Mouse (Mus musculus) embryonic facial prominence, embryonic 13.5 days (tissue): ENCODE results near the gene Med31. TPM values are rescaled to one million over a fixed set of nuclear protein-coding genes. Genes with fewer than 3 reads are reported as not detected.
"Not testable (repeated sequence)": the region's sequence is repeated elsewhere in the genome, so short reads cannot be mapped to it uniquely, and the experiment has no call there.

Source experiments
- ATAC-seq: fragments of 200-750 bp; cut with Nextera tagmentation; 2 replicates; pipeline ENCODE4 v1.8.0; 2017; ENCODE audit warnings: low read depth; ENCODE audit not compliant: insufficient number of reproducible peaks, insufficient read depth, low FRiP score, low TSS enrichment
- H3K27ac ChIP-seq: fragments of 300-500 bp; sonication (generic); 2 replicates; pipeline ENCODE4 v1.5.1; 2015; ENCODE audit warnings: moderate library complexity, mild to moderate bottlenecking, inconsistent platforms
- H3K27me3 ChIP-seq: fragments of 300-500 bp; sonication (generic); 2 replicates; pipeline ENCODE4 v1.6.1; 2015; ENCODE audit warnings: mild to moderate bottlenecking, inconsistent platforms
- H3K36me3 ChIP-seq: fragments of 300-500 bp; sonication (generic); 2 replicates; pipeline ENCODE4 v1.6.1; 2015; ENCODE audit warnings: mild to moderate bottlenecking, inconsistent platforms
- H3K4me1 ChIP-seq: fragments of 300-500 bp; sonication (generic); 2 replicates; pipeline ENCODE4 v1.6.1; 2015; ENCODE audit warnings: inconsistent platforms
- H3K4me2 ChIP-seq: fragments of 300-500 bp; sonication (generic); 2 replicates; pipeline ENCODE4 v1.6.1; 2015; ENCODE audit warnings: moderate library complexity, mild to moderate bottlenecking, inconsistent platforms
- H3K4me3 ChIP-seq: fragments of 300-500 bp; sonication (generic); 2 replicates; pipeline ENCODE4 v1.5.1; 2015; ENCODE audit warnings: mild to moderate bottlenecking, inconsistent platforms
- H3K9ac ChIP-seq: fragments of 300-500 bp; sonication (generic); 2 replicates; pipeline ENCODE4 v1.6.1; 2015; ENCODE audit warnings: mild to moderate bottlenecking, inconsistent platforms
- H3K9me3 ChIP-seq: fragments of 300-500 bp; sonication (generic); 2 replicates; pipeline ENCODE4 v1.6.1; 2016; ENCODE audit warnings: inconsistent platforms
- WGBS: fragments of 180-500 bp; shearing (Covaris S2); methylation state at CpG from one replicate; pipeline ENCODE4 v1.1.7; 2015; ENCODE audit warnings: mixed read lengths; 5-methylcytosine and 5-hydroxymethylcytosine counted together
- polyA plus RNA-seq: library from polyadenylated mRNA; unstranded; fragments of >200 nt; fragmentation: Nextera tagmentation; extraction: Ambion mirVana; gene quantifications from 2 replicates; pipeline ENCODE4 v1.2.1, GENCODE M21; 2015

The Med31 gene
- polyA plus RNA-seq, 1 experiment from 2014 or later, result 50.3 TPM

DNA sequence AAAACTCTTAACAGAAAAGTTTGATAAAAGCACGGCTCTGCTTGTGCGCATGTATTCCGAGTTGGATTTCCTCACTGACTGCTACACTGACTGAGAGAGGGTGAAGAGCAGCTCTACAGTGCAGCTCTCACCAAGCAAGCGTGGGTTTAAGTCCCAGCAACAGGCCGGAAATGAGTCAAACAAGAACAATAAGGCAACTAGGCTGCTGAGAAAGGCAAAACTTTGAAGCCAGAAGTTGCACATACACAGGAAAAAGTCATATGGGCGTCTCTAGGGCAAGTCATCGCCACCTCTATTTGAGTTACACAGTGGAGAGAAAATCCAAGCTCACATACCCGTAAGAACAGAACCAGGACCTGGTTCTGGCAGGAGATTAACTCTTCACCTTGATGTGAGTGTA is 18.9 kb downstream of the Med31 start:
- no peak for ATAC-seq
- Histone ChIP-seq H3K9me3 (no peaks in the 10 kb centered on the region), H3K4me1 (no peaks in the 10 kb centered on the region), H3K27me3 (no peaks in the 10 kb centered on the region), H3K4me3 (no peak overlapping the region), H3K9ac (no peak overlapping the region), H3K36me3 (peaks cover 56% of the 10 kb centered on the region), H3K4me2 (no peak overlapping the region), H3K27ac (no peak overlapping the region)
- WGBS, result 91% methylated on average over 8 of the region's 8 CpGs

DNA sequence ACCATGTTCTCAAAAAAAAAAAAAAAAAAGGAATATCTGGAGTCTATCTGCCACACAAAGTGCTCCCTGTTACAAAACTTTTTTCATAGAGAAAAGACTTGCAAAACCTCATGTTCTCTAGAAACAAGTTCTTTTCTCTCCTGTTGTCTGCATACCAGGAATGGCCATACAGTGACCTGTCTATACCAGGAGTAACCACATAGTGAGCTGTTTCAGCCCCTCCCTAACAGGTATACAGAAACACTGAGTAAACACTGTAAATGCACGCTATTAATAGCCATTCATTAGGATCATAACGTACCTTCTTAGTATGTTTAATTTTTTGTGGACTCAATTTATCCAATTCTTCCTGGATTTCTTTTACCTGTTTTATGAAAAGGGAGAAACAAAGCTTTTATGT is 21.1 kb downstream of the Med31 start:
- WGBS, result 93% methylated on average over 2 of the region's 2 CpGs
- Histone ChIP-seq H3K9ac (no peak overlapping the region), H3K36me3 (peaks cover 66% of the 10 kb centered on the region), H3K4me1 (no peaks in the 10 kb centered on the region), H3K9me3 (no peaks in the 10 kb centered on the region), H3K27ac (no peak overlapping the region), H3K4me2 (no peak overlapping the region), H3K27me3 (no peaks in the 10 kb centered on the region), H3K4me3 (no peak overlapping the region)
- ATAC-seq, result no peak

DNA sequence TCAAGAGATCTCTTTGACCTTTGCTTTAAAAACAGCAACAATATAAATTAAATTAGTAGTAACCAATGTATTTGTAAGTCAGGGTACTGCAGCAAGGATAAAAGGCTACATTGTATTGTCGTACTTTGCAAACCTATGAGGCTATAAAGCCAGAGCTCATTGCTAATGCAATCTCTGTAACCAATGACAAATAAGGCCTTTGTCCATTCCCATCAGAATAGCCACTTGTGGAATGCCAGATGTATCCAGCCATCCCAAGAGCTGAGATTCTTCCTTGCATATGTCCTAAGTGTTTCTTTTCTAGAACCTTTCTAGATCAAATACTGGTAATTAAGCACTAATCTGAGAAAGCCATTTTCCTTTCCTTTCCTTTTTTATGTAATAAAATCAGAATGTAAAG is 24.5 kb downstream of the Med31 start:
- H3K36me3 ChIP-seq, result peaks cover 67% of the 10 kb centered on the region
- WGBS, result 64% methylated on average over 1 of the region's 1 CpGs
- H3K4me2 ChIP-seq, result no peak overlapping the region
- no peak overlapping the region for H3K9ac ChIP-seq
- no peaks in the 10 kb centered on the region for H3K27me3 ChIP-seq
- H3K9me3 ChIP-seq, result no peaks in the 10 kb centered on the region
- no peak overlapping the region for H3K27ac ChIP-seq
- H3K4me3 ChIP-seq, result no peak overlapping the region
- ATAC-seq, result no peak
- no peaks in the 10 kb centered on the region for H3K4me1 ChIP-seq

DNA sequence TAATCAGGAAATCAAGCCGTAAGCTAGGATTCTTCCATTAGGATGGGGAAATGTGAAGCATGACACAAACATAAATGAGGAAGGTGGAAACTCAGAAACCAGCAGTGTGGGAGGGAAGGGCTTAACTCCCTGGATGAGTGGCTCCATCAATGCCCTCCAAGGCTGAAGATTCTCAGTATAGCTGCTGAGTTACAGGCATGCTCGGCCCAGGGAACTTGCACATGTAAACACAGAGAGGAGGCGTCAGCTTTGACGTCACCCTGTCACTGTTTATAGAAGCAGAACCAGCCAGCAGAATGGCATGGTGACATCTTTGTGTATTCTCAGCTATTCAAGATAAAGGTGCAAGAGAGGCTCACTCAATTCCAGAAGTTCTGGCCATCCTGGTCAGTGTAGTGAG is 31.1 kb downstream of the Med31 start:
- peaks cover 62% of the 10 kb centered on the region for H3K36me3 ChIP-seq
- H3K4me3 ChIP-seq, result no peak overlapping the region
- no peak for ATAC-seq
- whole genome bisulfite sequencing, result 90% methylated on average over 4 of the region's 4 CpGs
- H3K9ac ChIP-seq, result no peak overlapping the region
- no peaks in the 10 kb centered on the region for H3K9me3 ChIP-seq
- H3K4me1 ChIP-seq, result no peaks in the 10 kb centered on the region
- no peak overlapping the region for H3K4me2 ChIP-seq
- H3K27me3 ChIP-seq, result no peaks in the 10 kb centered on the region
- no peak overlapping the region for H3K27ac ChIP-seq

DNA sequence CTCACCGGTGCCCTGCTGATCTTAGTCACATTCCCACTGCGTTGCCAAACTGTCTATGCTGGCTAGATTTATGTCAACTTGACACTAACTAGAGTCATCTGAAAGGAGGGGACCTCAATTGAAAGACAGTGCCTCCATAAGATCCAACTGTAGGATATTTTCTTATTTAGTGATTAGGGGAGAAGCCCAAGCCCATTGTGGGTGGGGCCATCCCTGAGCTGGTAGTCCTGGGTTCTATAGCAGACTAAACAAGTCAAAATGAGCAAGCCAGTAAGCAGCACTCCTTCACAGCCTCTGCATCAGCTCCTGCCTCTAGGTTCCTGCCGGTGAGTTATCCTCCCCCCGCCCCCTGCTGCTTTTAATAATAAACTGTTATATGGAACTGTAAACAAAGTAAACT is 34.3 kb downstream of the Med31 start:
- WGBS, result 91% methylated on average over 4 of the region's 4 CpGs
- no peak for ATAC-seq

DNA sequence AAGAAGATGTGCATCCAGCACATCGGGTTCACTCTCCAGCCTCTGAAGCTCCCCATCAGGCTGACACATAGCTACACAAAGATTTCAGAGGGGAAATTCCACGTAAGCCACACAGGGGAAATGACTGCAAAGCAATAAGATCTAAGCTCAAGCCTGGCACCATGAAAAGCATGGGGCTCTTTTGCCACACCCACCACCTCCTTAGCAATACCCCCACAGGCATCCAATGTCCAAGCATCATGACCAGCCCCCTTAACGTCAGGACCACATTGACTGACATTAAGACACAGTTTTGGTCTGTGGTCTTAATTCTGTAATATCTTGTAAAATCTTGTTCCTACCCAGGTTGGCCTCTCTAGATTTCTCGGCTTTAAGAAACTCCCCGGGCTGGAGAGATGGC is 34.8 kb downstream of the Med31 start:
- ATAC-seq, result no peak
- Histone ChIP-seq H3K4me3 (no peak overlapping the region), H3K36me3 (peaks cover 66% of the 10 kb centered on the region), H3K9me3 (no peaks in the 10 kb centered on the region), H3K27me3 (no peaks in the 10 kb centered on the region), H3K4me1 (no peaks in the 10 kb centered on the region), H3K27ac (no peak overlapping the region), H3K9ac (no peak overlapping the region), H3K4me2 (no peak overlapping the region)
- 89% methylated on average over 5 of the region's 5 CpGs for WGBS

More for the DNA sequence above, 34.3 kb downstream of the Med31 start:
- no peak overlapping the region for H3K4me2 ChIP-seq
- peaks cover 65% of the 10 kb centered on the region for H3K36me3 ChIP-seq
- no peaks in the 10 kb centered on the region for H3K4me1 ChIP-seq
- H3K27me3 ChIP-seq, result no peaks in the 10 kb centered on the region
- H3K4me3 ChIP-seq, result no peak overlapping the region
- H3K9me3 ChIP-seq, result no peaks in the 10 kb centered on the region
- H3K9ac ChIP-seq, result no peak overlapping the region
- no peak overlapping the region for H3K27ac ChIP-seq

DNA sequence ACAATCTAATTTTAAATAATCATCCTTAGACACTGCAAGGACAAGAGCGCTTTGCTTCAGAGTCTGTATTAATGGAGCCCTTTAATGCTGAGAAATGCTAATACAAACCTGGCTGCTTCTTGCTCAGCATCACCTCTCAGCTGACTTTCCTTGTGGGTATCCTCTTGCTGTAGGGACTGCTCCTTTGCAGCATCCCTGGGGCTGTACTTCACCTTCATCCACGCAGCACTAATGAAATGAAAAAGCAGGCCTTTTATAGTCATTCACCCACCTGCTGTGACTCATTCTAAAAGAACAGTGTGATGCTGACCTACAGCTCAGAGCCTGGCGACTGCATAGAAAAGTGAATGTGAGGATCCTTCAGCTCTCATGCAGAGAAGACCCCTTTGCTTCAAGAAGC is 38.8 kb downstream of the Med31 start:
- no peak overlapping the region for H3K27ac ChIP-seq
- no peak overlapping the region for H3K4me2 ChIP-seq
- H3K9me3 ChIP-seq, result no peaks in the 10 kb centered on the region
- ATAC-seq, result no peak
- no peaks in the 10 kb centered on the region for H3K27me3 ChIP-seq
- H3K4me3 ChIP-seq, result no peak overlapping the region
- H3K36me3 ChIP-seq, result peaks cover 82% of the 10 kb centered on the region
- WGBS, result 56% methylated on average over 3 of the region's 3 CpGs
- H3K9ac ChIP-seq, result no peak overlapping the region
- no peaks in the 10 kb centered on the region for H3K4me1 ChIP-seq

DNA sequence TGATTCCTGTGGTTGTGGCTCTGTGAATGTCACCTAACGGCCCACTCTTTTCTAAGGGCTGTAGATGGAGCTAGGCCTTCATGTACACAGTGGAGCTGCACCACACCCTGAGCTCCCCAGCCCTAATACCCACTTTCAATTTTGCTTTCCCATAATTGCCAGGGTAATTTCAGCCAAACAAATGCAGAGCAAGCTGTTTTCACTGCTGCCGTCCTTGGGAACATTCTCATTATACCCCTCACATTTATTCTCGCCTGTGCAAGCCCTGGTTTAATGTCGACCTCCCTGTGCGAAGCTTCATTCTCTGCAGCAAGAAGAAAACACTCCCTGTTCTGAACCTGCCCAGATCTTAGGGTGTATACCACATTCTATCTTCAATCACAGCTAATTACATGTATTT is 39.4 kb downstream of the Med31 start:
- no peak overlapping the region for H3K4me2 ChIP-seq
- H3K4me3 ChIP-seq, result no peak overlapping the region
- peaks cover 77% of the 10 kb centered on the region for H3K36me3 ChIP-seq
- no peak overlapping the region for H3K27ac ChIP-seq
- H3K4me1 ChIP-seq, result no peaks in the 10 kb centered on the region
- 86% methylated on average over 5 of the region's 5 CpGs for WGBS
- no peak overlapping the region for H3K9ac ChIP-seq
- ATAC-seq, result no peak
- H3K9me3 ChIP-seq, result no peaks in the 10 kb centered on the region
- H3K27me3 ChIP-seq, result no peaks in the 10 kb centered on the region

DNA sequence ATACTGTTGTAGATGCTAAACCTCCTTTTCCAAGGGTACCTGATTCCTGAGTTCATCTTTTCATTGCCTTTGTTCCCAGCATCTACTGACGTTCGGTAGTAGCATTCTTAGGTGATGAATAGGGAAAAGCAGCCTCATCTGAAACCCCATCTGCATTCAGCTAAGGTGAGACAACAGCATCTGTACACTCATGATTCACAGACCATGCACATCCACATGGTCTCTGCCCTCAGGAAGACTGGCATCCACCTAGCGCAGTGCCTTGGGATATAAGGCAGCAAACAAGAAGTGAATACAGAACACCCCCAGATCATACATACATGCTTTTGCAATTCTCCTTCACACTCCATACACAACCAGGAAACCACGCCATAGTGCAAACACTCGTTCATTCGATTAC is 40.7 kb downstream of the Med31 start:
- no peak for ATAC-seq
- Histone ChIP-seq H3K4me1 (no peaks in the 10 kb centered on the region), H3K36me3 (peaks cover 80% of the 10 kb centered on the region), H3K9me3 (no peaks in the 10 kb centered on the region), H3K9ac (no peak overlapping the region), H3K27me3 (no peaks in the 10 kb centered on the region), H3K4me3 (no peak overlapping the region), H3K4me2 (no peak overlapping the region), H3K27ac (no peak overlapping the region)
- 92% methylated on average over 6 of the region's 6 CpGs for WGBS

DNA sequence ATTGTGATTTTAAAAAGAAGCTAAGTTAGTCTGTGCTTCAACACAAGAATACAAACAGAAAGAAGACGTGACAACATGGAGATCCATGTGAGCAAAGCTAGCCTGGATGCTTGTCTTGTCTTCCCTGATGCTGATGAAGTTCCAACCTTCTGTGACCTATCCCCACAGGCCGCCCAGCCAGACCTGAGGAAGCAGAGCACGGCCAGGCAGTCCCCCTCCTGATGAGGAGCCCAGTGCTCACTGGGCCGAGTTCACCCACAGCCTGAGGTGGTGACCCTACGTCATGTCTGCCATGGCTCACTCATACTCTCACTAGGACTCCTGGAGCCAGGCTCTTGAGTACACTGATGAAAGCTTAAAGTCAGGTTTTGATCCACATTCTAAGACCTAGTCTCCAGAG is 41.9 kb downstream of the Med31 start:
- Histone ChIP-seq H3K4me3 (no peak overlapping the region), H3K4me1 (no peaks in the 10 kb centered on the region), H3K36me3 (peaks cover 83% of the 10 kb centered on the region), H3K27ac (no peak overlapping the region), H3K9me3 (no peaks in the 10 kb centered on the region), H3K4me2 (no peak overlapping the region), H3K27me3 (no peaks in the 10 kb centered on the region), H3K9ac (no peak overlapping the region)
- no peak for ATAC-seq
- WGBS, result 90% methylated on average over 5 of the region's 5 CpGs

DNA sequence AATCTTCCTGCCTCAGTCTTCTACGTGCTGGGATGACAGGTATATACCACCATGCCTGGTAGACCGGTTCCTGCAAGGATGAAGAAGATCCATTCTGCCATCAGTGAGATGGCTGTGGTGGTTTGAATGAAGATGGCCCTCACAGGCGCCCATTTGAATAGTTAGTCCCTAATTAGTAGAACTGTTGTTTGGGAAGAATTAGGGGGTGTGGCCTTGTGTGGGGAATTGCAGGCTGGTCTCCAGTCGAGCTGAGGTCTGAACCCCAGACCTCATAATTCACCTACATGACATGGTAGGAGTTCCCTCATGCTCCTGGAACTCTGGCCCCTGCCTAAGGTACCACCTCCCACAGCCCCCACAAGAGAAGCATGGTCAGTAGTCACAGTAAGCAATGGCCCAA is 43.5 kb downstream of the Med31 start:
- not testable (repeated sequence) for H3K9me3 ChIP-seq, H3K27ac ChIP-seq, H3K4me1 ChIP-seq, H3K4me2 ChIP-seq, H3K4me3 ChIP-seq, H3K9ac ChIP-seq, H3K27me3 ChIP-seq, ATAC-seq
- WGBS, result 85% methylated on average over 4 of the region's 4 CpGs
- H3K36me3 ChIP-seq, result peaks cover 82% of the 10 kb centered on the region

DNA sequence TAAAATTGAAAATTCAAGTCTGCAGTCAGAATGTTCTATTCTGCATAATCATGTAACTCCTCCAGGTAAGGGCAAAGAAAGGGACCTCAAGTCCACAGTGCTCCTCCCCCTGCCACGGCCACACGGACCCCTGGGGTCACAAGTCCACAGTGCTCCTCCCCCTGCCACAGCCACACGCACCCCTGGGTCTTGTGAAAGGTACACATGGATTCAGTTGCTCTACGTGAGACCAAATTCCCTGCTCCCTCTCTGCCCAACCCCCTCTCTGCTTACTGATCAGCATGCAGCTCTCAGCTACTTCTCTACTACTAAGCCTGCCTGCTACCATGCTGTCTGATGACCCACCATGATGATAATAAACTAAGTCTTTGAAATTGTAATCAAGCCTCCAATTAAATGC is 45.5 kb downstream of the Med31 start:
- Histone ChIP-seq H3K4me2 (no peak overlapping the region), H3K27ac (no peak overlapping the region), H3K9ac (no peak overlapping the region), H3K36me3 (peaks cover 77% of the 10 kb centered on the region), H3K27me3 (no peaks in the 10 kb centered on the region), H3K4me1 (no peaks in the 10 kb centered on the region), H3K4me3 (no peak overlapping the region), H3K9me3 (no peaks in the 10 kb centered on the region)
- 72% methylated on average over 4 of the region's 4 CpGs for WGBS
- ATAC-seq, result no peak

DNA sequence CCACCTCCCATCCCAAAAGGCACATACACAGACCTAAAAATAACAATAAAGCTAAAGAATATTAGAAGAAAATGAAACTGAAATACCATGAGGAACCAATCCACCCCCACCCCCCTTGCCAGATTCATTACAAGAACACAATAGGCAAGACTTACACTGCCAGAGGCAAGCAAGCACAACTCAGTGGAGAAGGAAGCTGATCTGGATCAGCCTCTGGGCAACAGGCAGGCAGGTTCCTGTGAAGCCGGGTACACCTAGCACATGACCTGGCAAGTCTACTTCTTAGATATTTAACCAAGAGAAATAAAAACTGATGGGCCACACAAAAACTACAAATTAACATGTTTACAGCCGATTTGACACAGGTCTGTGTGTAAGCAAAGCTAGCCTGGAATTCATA is 52.2 kb downstream of the Med31 start:
- Histone ChIP-seq H3K9me3 (no peaks in the 10 kb centered on the region), H3K4me1 (no peaks in the 10 kb centered on the region), H3K27me3 (no peaks in the 10 kb centered on the region), H3K27ac (no peak overlapping the region), H3K36me3 (peaks cover 65% of the 10 kb centered on the region), H3K9ac (no peak overlapping the region), H3K4me3 (no peak overlapping the region), H3K4me2 (no peak overlapping the region)
- 84% methylated on average over 2 of the region's 2 CpGs for WGBS
- no peak for ATAC-seq
